Mouse (Mus musculus): Measurements from ENCODE around the gene Hist1h2ae. TPM values are rescaled to one million over a fixed set of nuclear protein-coding genes. Genes with fewer than 3 reads are reported as not detected.

The Hist1h2ae gene
- polyA plus RNA-seq, 1 experiment, result 8.9 TPM

DNA sequence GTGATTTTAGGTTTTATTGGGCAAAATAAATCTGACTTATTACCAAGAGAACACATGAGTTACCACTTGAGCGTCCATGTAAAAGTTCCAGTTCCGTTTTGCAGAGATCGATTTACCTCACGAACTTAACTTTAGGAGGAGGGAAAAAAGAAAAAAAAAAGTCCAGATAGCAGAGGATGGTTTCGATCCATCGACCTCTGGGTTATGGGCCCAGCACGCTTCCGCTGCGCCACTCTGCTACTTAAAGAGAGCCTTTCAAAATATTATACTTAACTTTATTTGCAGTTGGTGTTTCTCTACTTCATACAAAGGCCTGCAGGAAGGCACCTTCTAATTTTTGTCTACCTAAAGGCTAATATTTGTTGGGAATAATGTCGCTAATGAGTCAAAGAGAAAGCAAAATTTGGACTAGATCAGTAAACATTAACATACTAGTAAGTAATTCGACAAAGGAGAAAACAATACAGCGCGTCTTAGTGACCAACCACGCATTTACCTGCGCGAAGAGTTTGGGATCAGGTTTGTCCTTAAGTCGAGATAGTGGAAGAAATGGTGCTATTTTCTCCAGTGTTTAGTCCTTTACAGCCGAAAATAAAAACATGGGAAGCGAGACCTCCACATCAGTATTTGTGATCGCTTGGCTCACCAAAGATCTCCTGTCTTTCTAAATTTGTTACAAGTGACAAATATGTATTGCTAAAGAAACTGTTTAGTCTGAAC is 40.7 kb downstream of the Hist1h2ae start:
- WGBS, result under 1% methylated on average over 20 of the region's 20 CpGs

GRCm38 (mm10) chr13:23529480-23530165 is 41.4 kb downstream of the Hist1h2ae start:
- DNase-seq (ENCODE audit: low read depth, low spot score), result no peak
- WGBS, result 22% methylated on average over 2 of the region's 2 CpGs

More for the DNA sequence above, 40.7 kb downstream of the Hist1h2ae start:
- DNase-seq (ENCODE audit: low read depth, low spot score), result no peak

DNA sequence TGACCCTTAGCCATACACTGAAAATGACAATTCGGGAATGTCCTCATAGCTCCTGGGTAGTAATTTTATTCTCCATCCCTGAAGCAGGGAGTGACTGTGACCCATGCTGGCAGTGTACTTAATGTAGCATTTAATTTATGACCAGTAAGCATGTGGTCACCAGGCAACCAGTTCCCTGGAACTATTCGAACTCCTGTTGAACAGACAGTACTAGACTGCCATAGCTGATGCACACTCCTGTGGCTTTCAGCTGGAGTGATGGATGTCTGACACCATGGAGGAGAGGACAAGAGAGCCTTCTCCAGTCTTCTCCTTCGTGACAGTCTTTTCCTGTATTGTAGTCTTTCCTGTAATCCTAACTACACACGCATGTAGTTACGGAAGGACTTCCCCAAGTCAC is 42.0 kb downstream of the Hist1h2ae start:
- 85% methylated on average over 5 of the region's 5 CpGs for WGBS
- DNase-seq (ENCODE audit: low read depth, low spot score), result no peak

DNA sequence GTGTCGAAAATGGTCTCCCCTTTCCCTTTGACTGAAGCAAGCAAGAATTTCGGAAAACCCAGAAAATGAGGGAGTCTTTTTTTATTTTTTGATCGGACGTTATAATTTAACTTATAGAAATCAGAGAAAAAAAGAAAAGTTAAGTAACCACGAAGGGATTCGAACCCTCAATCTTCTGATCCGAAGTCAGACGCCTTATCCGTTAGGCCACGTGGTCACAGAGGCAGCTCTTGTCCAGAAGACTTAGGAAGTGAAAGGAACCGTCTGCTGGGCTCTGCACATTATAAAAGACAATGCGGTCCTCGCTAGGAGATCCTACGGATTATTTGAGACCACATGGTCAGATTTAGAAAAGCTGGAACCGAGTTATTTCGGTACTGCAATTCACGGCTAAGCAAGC is 44.7 kb downstream of the Hist1h2ae start:
- DNase-seq (ENCODE audit: low read depth, low spot score), result peak; percentile 70
- WGBS, result under 1% methylated on average over 17 of the region's 17 CpGs

DNA sequence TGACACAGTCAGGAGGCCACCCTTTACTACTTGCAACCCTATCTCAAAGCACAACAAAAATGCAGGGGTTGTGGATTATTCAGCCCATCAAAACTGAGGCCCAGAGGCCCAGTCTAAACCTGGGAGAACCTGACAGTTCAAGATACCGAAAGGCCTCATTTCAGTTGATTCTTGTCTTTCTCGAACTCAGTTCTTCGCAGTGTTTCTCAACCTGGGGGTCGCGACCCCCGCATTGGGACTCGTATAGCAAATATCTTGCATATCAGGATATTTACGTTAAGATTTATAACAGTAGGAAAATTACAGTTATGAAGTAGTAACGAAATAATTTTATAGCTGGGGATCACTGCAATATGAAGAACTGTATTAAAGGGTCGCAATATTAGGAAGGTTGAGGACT is 45.1 kb downstream of the Hist1h2ae start:
- WGBS, result 8% methylated on average over 10 of the region's 10 CpGs

DNA sequence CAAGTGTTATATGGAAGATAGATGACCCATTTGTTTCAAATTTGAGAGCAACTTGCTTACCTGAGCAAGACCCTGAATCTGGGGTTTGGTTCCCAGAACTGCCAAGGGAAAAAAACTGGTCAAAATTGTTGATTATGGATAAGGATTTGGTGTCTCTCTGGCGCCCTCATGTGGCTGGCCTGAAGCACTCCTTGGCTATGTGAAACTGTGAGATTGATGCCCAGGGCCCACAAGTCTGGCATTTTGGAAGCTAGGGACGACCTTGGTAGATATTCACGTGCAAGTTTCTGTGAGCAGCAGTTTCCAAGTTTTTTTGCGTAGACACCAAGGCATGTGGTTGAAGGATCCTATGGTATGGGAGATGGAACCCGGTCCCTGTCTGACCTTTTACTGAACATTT is 46.4 kb downstream of the Hist1h2ae start:
- WGBS, result 14% methylated on average over 5 of the region's 5 CpGs
- DNase-seq (ENCODE audit: low read depth, low spot score), result no peak

More for the DNA sequence above, 45.1 kb downstream of the Hist1h2ae start:
- DNase-seq (ENCODE audit: low read depth, low spot score), result no peak

DNA sequence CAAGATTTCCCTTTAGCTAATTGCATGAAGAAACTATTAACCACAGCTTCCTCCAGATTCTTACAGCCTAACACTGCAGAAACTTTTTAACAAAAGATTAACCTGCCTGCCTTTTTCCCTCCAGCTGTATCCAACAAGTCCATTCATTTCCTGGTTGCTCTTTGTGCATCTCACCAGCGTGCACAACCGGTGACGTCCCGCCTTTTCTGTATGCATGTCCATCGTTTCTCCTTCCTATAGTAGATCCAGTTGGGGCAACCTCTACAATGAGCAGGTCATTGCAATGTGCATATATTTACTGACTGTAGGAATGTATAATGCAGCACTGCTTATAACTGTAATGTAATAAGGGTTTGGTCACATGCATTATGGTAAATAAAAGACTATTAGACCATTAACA is 47.0 kb downstream of the Hist1h2ae start:
- WGBS, result 26% methylated on average over 5 of the region's 5 CpGs
- DNase-seq (ENCODE audit: low read depth, low spot score), result no peak

DNA sequence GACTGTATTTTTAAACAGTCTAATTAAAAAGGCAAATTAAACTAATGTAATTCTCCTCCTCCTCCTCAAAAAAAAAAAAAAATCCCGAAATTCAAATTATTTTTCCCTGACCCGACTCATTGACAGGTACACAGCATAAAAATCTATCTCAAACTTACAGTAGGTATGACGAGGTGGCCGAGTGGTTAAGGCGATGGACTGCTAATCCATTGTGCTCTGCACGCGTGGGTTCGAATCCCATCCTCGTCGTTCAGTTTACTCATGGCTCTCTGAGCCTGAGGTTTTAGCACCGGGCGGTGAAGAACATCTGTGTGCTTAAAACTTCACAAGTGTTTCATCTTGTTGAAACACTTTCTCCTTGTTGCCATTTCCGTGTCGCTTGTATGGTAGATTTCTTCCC is 49.3 kb downstream of the Hist1h2ae start:
- no peak for DNase-seq (ENCODE audit: low read depth, low spot score)
- WGBS, result 3% methylated on average over 14 of the region's 14 CpGs

Other genes starting within 250 kb of the Hist1h2ae start
- 1.1 and 1.7 TPM in 2 replicates for gene Zfp322a, start 202.0 kb downstream of the Hist1h2ae start, polyA plus RNA-seq (2012; rRNA removed)
- 2.9 and 3.1 TPM in 2 replicates for gene Abt1, start 147.4 kb downstream of the Hist1h2ae start, polyA plus RNA-seq (2012; rRNA removed)
- gene Btn1a1, start 105.3 kb downstream of the Hist1h2ae start, polyA plus RNA-seq (2012; rRNA removed), result 0.07 and 0.17 TPM in 2 replicates
- 0.09 TPM in 1 of 2 replicates, not detected in the other for gene Btn2a2, start 82.4 kb downstream of the Hist1h2ae start, polyA plus RNA-seq (2012; rRNA removed)
- 27.9 and 42.9 TPM in 2 replicates for gene Hist1h4h, start 40.2 kb downstream of the Hist1h2ae start, polyA plus RNA-seq (2012; rRNA removed)
- gene Hist1h2af, start 37.3 kb downstream of the Hist1h2ae start, polyA plus RNA-seq (2012; rRNA removed), result 64.4 and 250 TPM in 2 replicates
- 30.9 and 39.2 TPM in 2 replicates for gene Hist1h3g, start 35.8 kb downstream of the Hist1h2ae start, polyA plus RNA-seq (2012; rRNA removed)
- gene Hist1h2bh, start 27.8 kb downstream of the Hist1h2ae start, polyA plus RNA-seq (2012; rRNA removed), result 5.2 and 6.8 TPM in 2 replicates
- 5.9 and 7.1 TPM in 2 replicates for gene Hist1h3f, start 27.2 kb downstream of the Hist1h2ae start, polyA plus RNA-seq (2012; rRNA removed)
- gene Hist1h4f, start 19.6 kb downstream of the Hist1h2ae start, polyA plus RNA-seq (2012; rRNA removed), result 27.0 and 31.0 TPM in 2 replicates
- gene Hist1h1d, start 18.0 kb downstream of the Hist1h2ae start, polyA plus RNA-seq (2012; rRNA removed), result 0.40 and 0.43 TPM in 2 replicates
- gene Hist1h3e, start 8.9 kb downstream of the Hist1h2ae start, polyA plus RNA-seq (2012; rRNA removed), result 29.4 and 30.0 TPM in 2 replicates
- 29.0 and 42.0 TPM in 2 replicates for gene Hist1h2bg, start 176 bp upstream of the Hist1h2ae start, polyA plus RNA-seq (2012; rRNA removed)
- gene Hist1h2bf, start 3.0 kb upstream of the Hist1h2ae start, polyA plus RNA-seq (2012; rRNA removed), result 9.1 and 18.1 TPM in 2 replicates
- gene Hist1h2ad, start 3.2 kb upstream of the Hist1h2ae start, polyA plus RNA-seq (2012; rRNA removed), result 3.6 and 7.5 TPM in 2 replicates
- 9.5 and 13.9 TPM in 2 replicates for gene Hist1h3d, start 4.5 kb upstream of the Hist1h2ae start, polyA plus RNA-seq (2012; rRNA removed)
- 13.6 and 13.7 TPM in 2 replicates for gene Hist1h4d, start 10.4 kb upstream of the Hist1h2ae start, polyA plus RNA-seq (2012; rRNA removed)
- 1.9 and 2.5 TPM in 2 replicates for gene Hist1h2be, start 49.9 kb upstream of the Hist1h2ae start, polyA plus RNA-seq (2012; rRNA removed)
- 2.7 and 3.1 TPM in 2 replicates for gene Hist1h1e, start 51.3 kb upstream of the Hist1h2ae start, polyA plus RNA-seq (2012; rRNA removed)
- 1.2 TPM in 2 replicates for gene Hist1h2ac, start 112.7 kb upstream of the Hist1h2ae start, polyA plus RNA-seq (2012; rRNA removed)
- gene Hist1h2bc, start 113.0 kb upstream of the Hist1h2ae start, polyA plus RNA-seq (2012; rRNA removed), result 279 and 296 TPM in 2 replicates
- not detected in 2 replicates for gene Hist1h1t, start 124.6 kb upstream of the Hist1h2ae start, polyA plus RNA-seq (2012; rRNA removed)
- 16.9 and 21.6 TPM in 2 replicates for gene Hist1h4c, start 127.2 kb upstream of the Hist1h2ae start, polyA plus RNA-seq (2012; rRNA removed)
- gene Hfe, start 139.6 kb upstream of the Hist1h2ae start, polyA plus RNA-seq (2012; rRNA removed), result 6.3 and 7.7 TPM in 2 replicates
- gene Hist1h1c, start 167.6 kb upstream of the Hist1h2ae start, polyA plus RNA-seq (2012; rRNA removed), result 50.3 and 59.2 TPM in 2 replicates
- 19.7 and 24.7 TPM in 2 replicates for gene Hist1h3c, start 174.4 kb upstream of the Hist1h2ae start, polyA plus RNA-seq (2012; rRNA removed)
- 13.5 and 18.0 TPM in 2 replicates for gene Hist1h2bb, start 175.5 kb upstream of the Hist1h2ae start, polyA plus RNA-seq (2012; rRNA removed)
- gene Hist1h2ab, start 179.9 kb upstream of the Hist1h2ae start, polyA plus RNA-seq (2012; rRNA removed), result 17.4 and 19.2 TPM in 2 replicates
- gene Hist1h3b, start 181.0 kb upstream of the Hist1h2ae start, polyA plus RNA-seq (2012; rRNA removed), result 22.1 and 33.6 TPM in 2 replicates
- gene Hist1h4b, start 185.8 kb upstream of the Hist1h2ae start, polyA plus RNA-seq (2012; rRNA removed), result 18.1 and 21.3 TPM in 2 replicates
- 13.1 and 21.1 TPM in 2 replicates for gene Hist1h4a, start 190.0 kb upstream of the Hist1h2ae start, polyA plus RNA-seq (2012; rRNA removed)
- gene Hist1h3a, start 191.2 kb upstream of the Hist1h2ae start, polyA plus RNA-seq (2012; rRNA removed), result 16.1 and 17.5 TPM in 2 replicates
- gene Hist1h1a, start 192.4 kb upstream of the Hist1h2ae start, polyA plus RNA-seq (2012; rRNA removed), result 1.3 and 1.4 TPM in 2 replicates
- gene Trim38, start 198.7 kb upstream of the Hist1h2ae start, polyA plus RNA-seq (2012; rRNA removed), result 0.71 and 4.1 TPM in 2 replicates
- gene Slc17a2, start 235.8 kb upstream of the Hist1h2ae start, polyA plus RNA-seq (2012; rRNA removed), result 0.07 TPM in 1 of 2 replicates, not detected in the other

All from large intestine, adult 2 months (tissue).